Mouse (Mus musculus): Measurements from ENCODE around the gene Cpsf4. TPM values are rescaled to one million over a fixed set of nuclear protein-coding genes. Genes with fewer than 3 reads are reported as not detected.
"Not testable (repeated sequence)": the region's sequence is repeated elsewhere in the genome, so short reads cannot be mapped to it uniquely, and the experiment has no call there.

The Cpsf4 gene
- 35.2 and 36.3 TPM in 2 replicates for polyA plus RNA-seq (2015; fragmentation: Nextera tagmentation; extraction: Ambion mirVana)

- H3K27me3 ChIP-seq (ENCODE audit: control insufficient read depth, insufficient read depth, low read length): no peaks in the 10 kb centered on the region
- peak within 1 kb of the TSS; percentile 95 for H3K4me3 ChIP-seq (replicated peaks; ENCODE audit: low read length)
- peaks cover 19% of the 10 kb centered on the region for H3K4me1 ChIP-seq (ENCODE audit: control insufficient read depth, insufficient read depth, low read length)
- peak; percentile 96 for ATAC-seq (ENCODE audit: insufficient read depth, low FRiP score)
- peak within 1 kb of the TSS; percentile 99 for H3K9ac ChIP-seq (ENCODE audit: low read length)
- H3K36me3 ChIP-seq (ENCODE audit: control insufficient read depth, insufficient read depth, low read length): no peaks in the 10 kb centered on the region
- H3K27ac ChIP-seq (ENCODE audit: low read length): peak within 1 kb of the TSS; percentile 92
- H3K4me2 ChIP-seq (ENCODE audit: low read depth, low read length): peak within 1 kb of the TSS; percentile 85
- under 1% methylated on average over 51 of the region's 51 CpGs for WGBS
- H3K9me3 ChIP-seq (replicated peaks; ENCODE audit: control insufficient read depth, low read length): no peaks in the 10 kb centered on the region
These were observed at the start of gene Cpsf4, which contains the start of gene Ptcd1 for GRCm38 (mm10) chr5:145166536-145167305. Cpsf4 (plus strand) TSS chr5:145167213. Ptcd1 (minus strand) TSS chr5:145167108.

GRCm38 (mm10) chr5:145118005-145118404, 49.0 kb upstream of the Cpsf4 start:
- Histone ChIP-seq H3K9ac (ENCODE audit: low read length) (no peak overlapping the region), H3K4me2 (ENCODE audit: low read depth, low read length) (no peak overlapping the region), H3K4me3 (replicated peaks; ENCODE audit: low read length) (no peak overlapping the region), H3K27me3 (ENCODE audit: control insufficient read depth, insufficient read depth, low read length) (no peaks in the 10 kb centered on the region), H3K27ac (ENCODE audit: low read length) (no peak overlapping the region), H3K36me3 (ENCODE audit: control insufficient read depth, insufficient read depth, low read length) (peaks cover 7% of the 10 kb centered on the region; the same call in 1 of the 2 replicates), H3K9me3 (replicated peaks; ENCODE audit: control insufficient read depth, low read length) (no peaks in the 10 kb centered on the region), H3K4me1 (ENCODE audit: control insufficient read depth, insufficient read depth, low read length) (peaks cover 30% of the 10 kb centered on the region)
- 47% methylated on average over 6 of the region's 6 CpGs for WGBS
- ATAC-seq (ENCODE audit: insufficient read depth, low FRiP score): no peak

GRCm38 (mm10) chr5:145118461-145118860, 48.6 kb upstream of the Cpsf4 start:
- no peak overlapping the region for H3K27ac ChIP-seq (ENCODE audit: low read length)
- H3K9ac ChIP-seq (ENCODE audit: low read length): no peak overlapping the region
- 87% methylated on average over 5 of the region's 5 CpGs for WGBS
- H3K27me3 ChIP-seq (ENCODE audit: control insufficient read depth, insufficient read depth, low read length): no peaks in the 10 kb centered on the region
- no peak overlapping the region for H3K4me3 ChIP-seq (replicated peaks; ENCODE audit: low read length)
- H3K36me3 ChIP-seq (ENCODE audit: control insufficient read depth, insufficient read depth, low read length): peaks cover 10% of the 10 kb centered on the region; the same call in 1 of the 2 replicates
- no peak for ATAC-seq (ENCODE audit: insufficient read depth, low FRiP score)
- H3K9me3 ChIP-seq (replicated peaks; ENCODE audit: control insufficient read depth, low read length): no peaks in the 10 kb centered on the region
- H3K4me1 ChIP-seq (ENCODE audit: control insufficient read depth, insufficient read depth, low read length): peaks cover 30% of the 10 kb centered on the region
- H3K4me2 ChIP-seq (ENCODE audit: low read depth, low read length): no peak overlapping the region

- Histone ChIP-seq H3K36me3 (ENCODE audit: control insufficient read depth, insufficient read depth, low read length) (peaks cover 10% of the 10 kb centered on the region; the same call in 1 of the 2 replicates), H3K4me1 (ENCODE audit: control insufficient read depth, insufficient read depth, low read length) (peaks cover 28% of the 10 kb centered on the region), H3K4me2 (ENCODE audit: low read depth, low read length) (no peak overlapping the region), H3K9me3 (replicated peaks; ENCODE audit: control insufficient read depth, low read length) (no peaks in the 10 kb centered on the region), H3K27me3 (ENCODE audit: control insufficient read depth, insufficient read depth, low read length) (no peaks in the 10 kb centered on the region), H3K27ac (ENCODE audit: low read length) (no peak overlapping the region), H3K4me3 (replicated peaks; ENCODE audit: low read length) (no peak overlapping the region), H3K9ac (ENCODE audit: low read length) (no peak overlapping the region)
- 93% methylated on average over 2 of the region's 2 CpGs for WGBS
- ATAC-seq (ENCODE audit: insufficient read depth, low FRiP score): no peak
These were observed 47.6 kb upstream of the Cpsf4 start for GRCm38 (mm10) chr5:145119385-145119784.

- H3K9ac ChIP-seq (ENCODE audit: low read length): no peak overlapping the region
- 66% methylated on average over 7 of the region's 7 CpGs for WGBS
These were observed 46.1 kb upstream of the Cpsf4 start for GRCm38 (mm10) chr5:145120921-145121320.

GRCm38 (mm10) chr5:145123396-145123795, 43.6 kb upstream of the Cpsf4 start:
- no peak for ATAC-seq (ENCODE audit: insufficient read depth, low FRiP score)
- Histone ChIP-seq H3K36me3 (ENCODE audit: control insufficient read depth, insufficient read depth, low read length) (peaks cover 22% of the 10 kb centered on the region; the same call in 1 of the 2 replicates), H3K4me2 (ENCODE audit: low read depth, low read length) (no peak overlapping the region), H3K9me3 (replicated peaks; ENCODE audit: control insufficient read depth, low read length) (no peaks in the 10 kb centered on the region), H3K4me3 (replicated peaks; ENCODE audit: low read length) (no peak overlapping the region), H3K9ac (ENCODE audit: low read length) (no peak overlapping the region), H3K27me3 (ENCODE audit: control insufficient read depth, insufficient read depth, low read length) (no peaks in the 10 kb centered on the region), H3K27ac (ENCODE audit: low read length) (no peak overlapping the region), H3K4me1 (ENCODE audit: control insufficient read depth, insufficient read depth, low read length) (no peaks in the 10 kb centered on the region)
- 94% methylated on average over 19 of the region's 19 CpGs for WGBS

More at GRCm38 (mm10) chr5:145120921-145121320, 46.1 kb upstream of the Cpsf4 start:
- H3K4me1 ChIP-seq (ENCODE audit: control insufficient read depth, insufficient read depth, low read length): peaks cover 20% of the 10 kb centered on the region
- ATAC-seq (ENCODE audit: insufficient read depth, low FRiP score): no peak
- no peaks in the 10 kb centered on the region for H3K27me3 ChIP-seq (ENCODE audit: control insufficient read depth, insufficient read depth, low read length)
- no peak overlapping the region for H3K27ac ChIP-seq (ENCODE audit: low read length)
- H3K36me3 ChIP-seq (ENCODE audit: control insufficient read depth, insufficient read depth, low read length): peaks cover 13% of the 10 kb centered on the region; the same call in 1 of the 2 replicates
- H3K4me3 ChIP-seq (replicated peaks; ENCODE audit: low read length): no peak overlapping the region
- no peaks in the 10 kb centered on the region for H3K9me3 ChIP-seq (replicated peaks; ENCODE audit: control insufficient read depth, low read length)
- no peak overlapping the region for H3K4me2 ChIP-seq (ENCODE audit: low read depth, low read length)

GRCm38 (mm10) chr5:145126580-145126979, 40.4 kb upstream of the Cpsf4 start:
- Histone ChIP-seq H3K9ac (ENCODE audit: low read length) (no peak overlapping the region), H3K4me2 (ENCODE audit: low read depth, low read length) (no peak overlapping the region), H3K4me1 (ENCODE audit: control insufficient read depth, insufficient read depth, low read length) (no peaks in the 10 kb centered on the region), H3K27me3 (ENCODE audit: control insufficient read depth, insufficient read depth, low read length) (no peaks in the 10 kb centered on the region), H3K9me3 (replicated peaks; ENCODE audit: control insufficient read depth, low read length) (no peaks in the 10 kb centered on the region), H3K4me3 (replicated peaks; ENCODE audit: low read length) (no peak overlapping the region), H3K27ac (ENCODE audit: low read length) (no peak overlapping the region), H3K36me3 (ENCODE audit: control insufficient read depth, insufficient read depth, low read length) (peaks cover 44% of the 10 kb centered on the region)
- ATAC-seq (ENCODE audit: insufficient read depth, low FRiP score): no peak
- WGBS: 92% methylated on average over 9 of the region's 9 CpGs

GRCm38 (mm10) chr5:145129124-145129523, 37.9 kb upstream of the Cpsf4 start:
- Histone ChIP-seq H3K27ac (ENCODE audit: low read length) (no peak overlapping the region), H3K9me3 (replicated peaks; ENCODE audit: control insufficient read depth, low read length) (no peaks in the 10 kb centered on the region), H3K4me2 (ENCODE audit: low read depth, low read length) (no peak overlapping the region), H3K4me1 (ENCODE audit: control insufficient read depth, insufficient read depth, low read length) (no peaks in the 10 kb centered on the region), H3K4me3 (replicated peaks; ENCODE audit: low read length) (no peak overlapping the region), H3K27me3 (ENCODE audit: control insufficient read depth, insufficient read depth, low read length) (no peaks in the 10 kb centered on the region), H3K9ac (ENCODE audit: low read length) (no peak overlapping the region), H3K36me3 (ENCODE audit: control insufficient read depth, insufficient read depth, low read length) (peaks cover 55% of the 10 kb centered on the region)
- no peak for ATAC-seq (ENCODE audit: insufficient read depth, low FRiP score)
- 88% methylated on average over 4 of the region's 4 CpGs for WGBS

GRCm38 (mm10) chr5:145129773-145130172, 37.2 kb upstream of the Cpsf4 start:
- not testable (repeated sequence) for H3K27ac ChIP-seq (ENCODE audit: low read length); H3K4me2 ChIP-seq (ENCODE audit: low read depth, low read length); H3K9me3 ChIP-seq (replicated peaks; ENCODE audit: control insufficient read depth, low read length); H3K4me1 ChIP-seq (ENCODE audit: control insufficient read depth, insufficient read depth, low read length); H3K9ac ChIP-seq (ENCODE audit: low read length); H3K27me3 ChIP-seq (ENCODE audit: control insufficient read depth, insufficient read depth, low read length); H3K4me3 ChIP-seq (replicated peaks; ENCODE audit: low read length); ATAC-seq (ENCODE audit: insufficient read depth, low FRiP score)
- WGBS: 81% methylated on average over 6 of the region's 6 CpGs
- peaks cover 62% of the 10 kb centered on the region for H3K36me3 ChIP-seq (ENCODE audit: control insufficient read depth, insufficient read depth, low read length)
